Comparison of ENCODE assay signal across 13 mouse cellular contexts in genomic region chr5:133999698-134000097, GRCm38 (mm10).
DNase-seq lines count a peak whose midpoint lies in the region; ATAC-seq and TF ChIP-seq lines count a peak whose summit lies in the region.
"Had no signal": no experiment of that assay in that cellular context is flagged by ENCODE, and none has a peak within 500 bp of the region (broad histone marks: within the 10 kb centered on the region; RNA-seq: fewer than 3 reads in every experiment).

No protein-coding gene starts in this region.

- H3K9ac ChIP-seq in midbrain, embryonic 12.5 days (replicated peaks): no peak overlapping the region
- no peak overlapping the region for H3K9ac ChIP-seq in midbrain, embryonic 15.5 days
- H3K9ac ChIP-seq in forebrain, embryonic 15.5 days (replicated peaks): no peak overlapping the region
- H3K9ac ChIP-seq in midbrain, postnatal 0 days (replicated peaks; ENCODE audit: low read length, poor library complexity, severe bottlenecking): no peak overlapping the region

- H3K4me1 ChIP-seq in midbrain, embryonic 12.5 days: peaks cover 15% of the 10 kb centered on the region
- peaks cover 9% of the 10 kb centered on the region for H3K4me1 ChIP-seq in midbrain, embryonic 15.5 days
- peaks cover 14% of the 10 kb centered on the region for H3K4me1 ChIP-seq in forebrain, embryonic 15.5 days
- no peaks in the 10 kb centered on the region for H3K4me1 ChIP-seq in midbrain, postnatal 0 days (ENCODE audit: insufficient read depth, low read length)

- TF ChIP-seq CTCF in gastrocnemius, adult 2 months (IDR thresholded peaks at IDR 0.05): no peak
- no peak for TF ChIP-seq CTCF in midbrain, postnatal 0 days (IDR thresholded peaks at IDR 0.05)

- no peak for DNase-seq in gastrocnemius, adult 2 months
- no peak for DNase-seq in gastrocnemius, adult 18-20 months (ENCODE audit: low spot score)
- peak; percentile 34 for DNase-seq in midbrain, postnatal 0 days (ENCODE audit: low spot score)
- DNase-seq in left cerebral cortex, postnatal 10 days (ENCODE audit: extremely low spot score in 1 of 2, low spot score in 2 of 2): no peak
- no peak for DNase-seq in adrenal gland, postnatal 4 days (ENCODE audit: low spot score in 2 of 2)
- DNase-seq: adrenal gland, postnatal 36 days; lung, adult 2 months had no signal

- H3K9me3 ChIP-seq in midbrain, embryonic 12.5 days: no peaks in the 10 kb centered on the region
- H3K9me3 ChIP-seq in midbrain, embryonic 15.5 days: no peaks in the 10 kb centered on the region
- H3K9me3 ChIP-seq in forebrain, embryonic 15.5 days: no peaks in the 10 kb centered on the region
- no peaks in the 10 kb centered on the region for H3K9me3 ChIP-seq in midbrain, postnatal 0 days (ENCODE audit: low read length)

- H3K27me3 ChIP-seq in midbrain, embryonic 12.5 days: peaks cover 47% of the 10 kb centered on the region
- 0 out of 2 replicates have a peak, but pooled peaks cover 3% of the 10 kb centered on the region for H3K27me3 ChIP-seq in midbrain, embryonic 15.5 days (replicated peaks)
- no peaks in the 10 kb centered on the region for H3K27me3 ChIP-seq in forebrain, embryonic 15.5 days
- H3K27me3 ChIP-seq in midbrain, postnatal 0 days (ENCODE audit: insufficient read depth, low read length): no peaks in the 10 kb centered on the region

- H3K27ac ChIP-seq in gastrocnemius, adult 2 months: 0 out of 2 replicates have a peak overlapping the region, but pooled peaks have one; percentile 17
- 0 out of 2 replicates have a peak overlapping the region, but pooled peaks have one; percentile 7 for H3K27ac ChIP-seq in midbrain, embryonic 12.5 days (replicated peaks)
- no peak overlapping the region for H3K27ac ChIP-seq in midbrain, embryonic 15.5 days
- peak overlapping the region; percentile 75 for H3K27ac ChIP-seq in forebrain, embryonic 15.5 days (replicated peaks)
- no peak overlapping the region for H3K27ac ChIP-seq in midbrain, postnatal 0 days (ENCODE audit: low read depth, low read length)

- no peak for ATAC-seq in midbrain, embryonic 12.5 days (ENCODE audit: low FRiP score, low read depth)
- no peak for ATAC-seq in midbrain, embryonic 15.5 days (replicated peaks)
- ATAC-seq in forebrain, embryonic 15.5 days (replicated peaks): no peak; the same call in 1 of the 2 replicates
- ATAC-seq in midbrain, postnatal 0 days (ENCODE audit: low FRiP score): no peak
- ATAC-seq: inflammation-experienced regulatory T-cells, adult 6 months had no signal

- H3K4me2 ChIP-seq in midbrain, embryonic 12.5 days (replicated peaks): no peak overlapping the region
- no peak overlapping the region for H3K4me2 ChIP-seq in midbrain, embryonic 15.5 days
- H3K4me2 ChIP-seq in forebrain, embryonic 15.5 days (replicated peaks): no peak overlapping the region
- H3K4me2 ChIP-seq in midbrain, postnatal 0 days (ENCODE audit: low read depth, low read length, poor library complexity, severe bottlenecking): no peak overlapping the region
- H3K4me2 ChIP-seq: heart, embryonic 11.5 days had no signal

- 6% methylated on average over 5 of the region's 5 CpGs for WGBS in midbrain, embryonic 12.5 days
- 4% methylated on average over 5 of the region's 5 CpGs for WGBS in midbrain, embryonic 15.5 days
- WGBS in forebrain, embryonic 15.5 days: 5% methylated on average over 5 of the region's 5 CpGs
- WGBS in midbrain, postnatal 0 days: 24% methylated on average over 5 of the region's 5 CpGs

- H3K4me3 ChIP-seq in gastrocnemius, adult 2 months: no peak overlapping the region
- no peak overlapping the region for H3K4me3 ChIP-seq in midbrain, embryonic 12.5 days
- H3K4me3 ChIP-seq in midbrain, embryonic 15.5 days: no peak overlapping the region
- no peak overlapping the region for H3K4me3 ChIP-seq in forebrain, embryonic 15.5 days
- no peak overlapping the region for H3K4me3 ChIP-seq in midbrain, postnatal 0 days (ENCODE audit: low read depth, low read length)
- H3K4me3 ChIP-seq: erythroblast, embryonic 14.5 days had no signal

- H3K36me3 ChIP-seq in midbrain, embryonic 12.5 days: no peaks in the 10 kb centered on the region
- no peaks in the 10 kb centered on the region for H3K36me3 ChIP-seq in midbrain, embryonic 15.5 days (replicated peaks)
- H3K36me3 ChIP-seq in forebrain, embryonic 15.5 days: no peaks in the 10 kb centered on the region
- H3K36me3 ChIP-seq in midbrain, postnatal 0 days (ENCODE audit: insufficient read depth, low read length): no peaks in the 10 kb centered on the region

- intact Hi-C loops in gastrocnemius, adult 2 months (cut with DNase I): loop anchor here (10.0 kb wide), 1 partner anchor 185 kb away; no protein-coding TSS in a partner anchor
- intact Hi-C loops in left cerebral cortex, postnatal 10 days (cut with DNase I): loop anchor here (10.0 kb wide), 3 partner anchors 195 to 1885 kb away; no protein-coding TSS in a partner anchor

Comparison
In these comparisons a context has a peak if more than half of its experiments do, and no peak if none do; other contexts are left out.
1. H3K27ac ChIP-seq: peak in gastrocnemius, adult 2 months (single experiment), midbrain, embryonic 12.5 days (single experiment) and forebrain, embryonic 15.5 days (single experiment); none in midbrain, embryonic 15.5 days (single experiment) and midbrain, postnatal 0 days (single experiment).